14 mouse cellular contexts compared by ENCODE assay signal in genomic region chr7:29041194-29041593, GRCm38 (mm10). TPM values are rescaled to one million over a fixed set of nuclear protein-coding genes. Genes with fewer than 3 reads are reported as not detected.
DNase-seq lines count a peak whose midpoint lies in the region; ATAC-seq and TF ChIP-seq lines count a peak whose summit lies in the region.
"Had no signal": no experiment of that assay in that cellular context is flagged by ENCODE, and none has a peak within 500 bp of the region (broad histone marks: within the 10 kb centered on the region; RNA-seq: fewer than 3 reads in every experiment).

No protein-coding gene starts in this region.

- no peak for DNase-seq in kidney, postnatal 0 days (ENCODE audit: low spot score)
- DNase-seq in kidney, postnatal 36 days = no peak
- DNase-seq in A20 (ENCODE audit: low read depth, low spot score) = peak; percentile 55
- DNase-seq in limb, embryonic 10.5 days (ENCODE audit: low spot score) = no peak
- DNase-seq in frontal cortex, postnatal 14 days (ENCODE audit: low spot score in 2 of 2) = no peak
- no peak for DNase-seq in embryo, embryonic 10.5 days (ENCODE audit: low spot score)
- DNase-seq: adrenal gland, postnatal 10 days; gastrocnemius, postnatal 14 days; lung, postnatal 10 days; right cerebral cortex, postnatal 25 days had no signal

- no peak overlapping the region for H3K27ac ChIP-seq in forebrain, embryonic 12.5 days
- H3K27ac ChIP-seq in forebrain, embryonic 16.5 days (ENCODE audit: low read length) = no peak overlapping the region
- H3K27ac ChIP-seq in kidney, postnatal 0 days = no peak overlapping the region
- H3K27ac ChIP-seq in limb, embryonic 10.5 days = no peak overlapping the region
- H3K27ac ChIP-seq: midbrain, embryonic 15.5 days had no signal

- TF ChIP-seq CTCF in kidney, postnatal 0 days (IDR thresholded peaks at IDR 0.05; ENCODE audit: low read depth) = peak; percentile 37; the same call in 1 of the 2 replicates

- no peak for ATAC-seq in forebrain, embryonic 12.5 days (ENCODE audit: low FRiP score)
- ATAC-seq in forebrain, embryonic 16.5 days = no peak
- no peak for ATAC-seq in kidney, postnatal 0 days (replicated peaks; ENCODE audit: low FRiP score, low read depth)
- ATAC-seq: inflammation-experienced regulatory T-cells, adult 6 months; midbrain, embryonic 15.5 days had no signal

- H3K27me3 ChIP-seq in forebrain, embryonic 12.5 days = no peaks in the 10 kb centered on the region; the same call in 1 of the 2 replicates
- H3K27me3 ChIP-seq in forebrain, embryonic 16.5 days (replicated peaks; ENCODE audit: control insufficient read depth, insufficient read depth, low read length) = no peaks in the 10 kb centered on the region
- H3K27me3 ChIP-seq in kidney, postnatal 0 days (ENCODE audit: insufficient read depth, low read length) = no peaks in the 10 kb centered on the region
- H3K27me3 ChIP-seq in limb, embryonic 10.5 days (ENCODE audit: low read depth, poor library complexity, severe bottlenecking) = 0 out of 2 replicates have a peak, but pooled peaks cover 7% of the 10 kb centered on the region

- H3K9me3 ChIP-seq in forebrain, embryonic 12.5 days = no peaks in the 10 kb centered on the region
- H3K9me3 ChIP-seq in forebrain, embryonic 16.5 days (ENCODE audit: control insufficient read depth, low read length) = no peaks in the 10 kb centered on the region
- no peaks in the 10 kb centered on the region for H3K9me3 ChIP-seq in kidney, postnatal 0 days (replicated peaks; ENCODE audit: low read length)
- H3K9me3 ChIP-seq in limb, embryonic 10.5 days (replicated peaks) = no peaks in the 10 kb centered on the region
- H3K9me3 ChIP-seq: midbrain, embryonic 15.5 days had no signal

- H3K4me1 ChIP-seq in forebrain, embryonic 12.5 days = peaks cover 26% of the 10 kb centered on the region
- peaks cover 24% of the 10 kb centered on the region for H3K4me1 ChIP-seq in forebrain, embryonic 16.5 days (replicated peaks; ENCODE audit: control insufficient read depth, insufficient read depth, low read length)
- H3K4me1 ChIP-seq in kidney, postnatal 0 days (replicated peaks; ENCODE audit: insufficient read depth, low read length) = peaks cover 14% of the 10 kb centered on the region; the same call in 1 of the 2 replicates
- peaks cover 35% of the 10 kb centered on the region for H3K4me1 ChIP-seq in limb, embryonic 10.5 days

- H3K4me3 ChIP-seq in forebrain, embryonic 12.5 days (replicated peaks) = no peak overlapping the region
- no peak overlapping the region for H3K4me3 ChIP-seq in forebrain, embryonic 16.5 days (replicated peaks; ENCODE audit: low read length)
- H3K4me3 ChIP-seq in kidney, postnatal 0 days (replicated peaks; ENCODE audit: low read depth, low read length) = no peak overlapping the region
- H3K4me3 ChIP-seq in limb, embryonic 10.5 days = peak overlapping the region; percentile 59; the same call in 1 of the 2 replicates

- 85% methylated on average over 5 of the region's 5 CpGs for WGBS in forebrain, embryonic 12.5 days
- WGBS in forebrain, embryonic 16.5 days = 85% methylated on average over 5 of the region's 5 CpGs
- 84% methylated on average over 5 of the region's 5 CpGs for WGBS in kidney, postnatal 0 days
- 81% methylated on average over 5 of the region's 5 CpGs for WGBS in limb, embryonic 10.5 days

- no peak overlapping the region for H3K9ac ChIP-seq in forebrain, embryonic 12.5 days
- no peak overlapping the region for H3K9ac ChIP-seq in forebrain, embryonic 16.5 days (replicated peaks; ENCODE audit: low read depth, low read length)
- no peak overlapping the region for H3K9ac ChIP-seq in kidney, postnatal 0 days (ENCODE audit: low read depth, low read length)

- H3K36me3 ChIP-seq in forebrain, embryonic 12.5 days (replicated peaks) = no peaks in the 10 kb centered on the region
- H3K36me3 ChIP-seq in forebrain, embryonic 16.5 days (ENCODE audit: control insufficient read depth, insufficient read depth) = no peaks in the 10 kb centered on the region
- no peaks in the 10 kb centered on the region for H3K36me3 ChIP-seq in kidney, postnatal 0 days (ENCODE audit: insufficient read depth, low read length)
- 0 out of 2 replicates have a peak, but pooled peaks cover 10% of the 10 kb centered on the region for H3K36me3 ChIP-seq in limb, embryonic 10.5 days
- H3K36me3 ChIP-seq: midbrain, embryonic 15.5 days had no signal

- H3K4me2 ChIP-seq in forebrain, embryonic 12.5 days = 0 out of 2 replicates have a peak overlapping the region, but pooled peaks have one; percentile 77
- H3K4me2 ChIP-seq in forebrain, embryonic 16.5 days (ENCODE audit: low read length) = no peak overlapping the region
- no peak overlapping the region for H3K4me2 ChIP-seq in kidney, postnatal 0 days (ENCODE audit: low read length)

RNA-seq across cellular contexts. Expression of gene Map4k1, which starts 59.3 kb away (rescaled TPM):
- polyA plus RNA-seq in forebrain, embryonic 12.5 days (2016; fragmentation: Nextera tagmentation; extraction: Ambion mirVana) = 5.0 and 5.7 TPM in 2 replicates
- 6.7 and 10.0 TPM in 2 replicates for polyA plus RNA-seq in forebrain, embryonic 16.5 days (2015; fragmentation: Nextera tagmentation; extraction: Ambion mirVana)
- polyA plus RNA-seq in kidney, postnatal 0 days (2015; fragmentation: Nextera tagmentation; extraction: Ambion mirVana) = 7.6 and 9.5 TPM in 2 replicates
- 18.9 and 19.4 TPM in 2 replicates for polyA plus RNA-seq in limb, embryonic 10.5 days (2016; fragmentation: Nextera tagmentation; extraction: Ambion mirVana)

RNA-seq across cellular contexts. Expression of gene Eif3k, which starts 59.5 kb away (rescaled TPM):
- polyA plus RNA-seq in forebrain, embryonic 12.5 days (2016; fragmentation: Nextera tagmentation; extraction: Ambion mirVana) = 314 and 342 TPM in 2 replicates
- polyA plus RNA-seq in forebrain, embryonic 16.5 days (2015; fragmentation: Nextera tagmentation; extraction: Ambion mirVana) = 296 and 297 TPM in 2 replicates
- polyA plus RNA-seq in kidney, postnatal 0 days (2015; fragmentation: Nextera tagmentation; extraction: Ambion mirVana) = 467 and 479 TPM in 2 replicates
- polyA plus RNA-seq in limb, embryonic 10.5 days (2016; fragmentation: Nextera tagmentation; extraction: Ambion mirVana) = 446 and 467 TPM in 2 replicates
